Mouse (Mus musculus) brain, embryonic 14.5 days (tissue): ENCODE results near the gene Chmp2a.

Experiments
- CTCF ChIP-seq: fragments of 200-500 bp; IDR thresholded peaks from 2 replicates; pipeline ENCODE4 v1.5.1; 2012; ENCODE audit warnings: inconsistent platforms, mild to moderate bottlenecking, moderate library complexity, borderline replicate concordance; ENCODE audit not compliant: insufficient read depth, insufficient read length; ENCODE audit errors: extremely low read depth
- POLR2A ChIP-seq: fragments of 200-500 bp; IDR thresholded peaks from 2 replicates; pipeline ENCODE4 v1.6.1; 2012; ENCODE audit warnings: mild to moderate bottlenecking, inconsistent platforms, borderline replicate concordance; ENCODE audit not compliant: poor library complexity, insufficient read depth, insufficient read length, severe bottlenecking; ENCODE audit errors: extremely low read depth

DNA sequence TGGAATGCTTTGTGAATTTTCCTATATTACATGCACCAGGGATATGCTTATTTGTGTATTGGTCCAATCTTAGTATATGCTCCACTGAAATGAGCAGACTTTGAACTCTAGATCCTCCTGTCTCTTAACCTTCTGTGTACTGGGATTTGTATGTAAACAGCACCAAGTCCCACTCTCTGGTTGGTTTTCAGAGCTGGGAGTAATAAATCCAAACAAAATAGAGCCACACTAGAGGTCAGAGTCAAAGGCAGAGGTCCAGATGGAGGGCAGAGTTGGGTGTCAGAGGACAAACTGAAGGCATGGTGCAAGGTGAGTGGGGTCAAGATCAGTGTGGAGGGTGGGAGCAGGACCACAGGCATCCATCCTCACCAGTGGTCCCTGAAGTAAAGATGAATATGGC is 38.7 kb downstream of the Chmp2a start:
- no peak for TF ChIP-seq CTCF
- no peak for TF ChIP-seq POLR2A
